Mouse (Mus musculus): ENCODE measurements around the gene Herc2. TPM values are rescaled to one million over a fixed set of nuclear protein-coding genes. Genes with fewer than 3 reads are reported as not detected.

Herc2 gene
- 3.5 and 6.1 TPM in 2 replicates for polyA plus RNA-seq (2012; ENCODE audit: low replicate concordance)

GRCm38 (mm10) chr7:56049831-56050321 is at the start of gene Herc2:
Herc2 (plus strand) TSS chr7:56050196.

GRCm38 (mm10) chr7:56019930-56020253 is 30.1 kb upstream of the Herc2 start, which contains the start of gene Nipa1:
Nipa1 (minus strand) TSS chr7:56019954.

GRCm38 (mm10) chr7:56239543-56239942 is 189.5 kb downstream of the Herc2 start, which contains the start of gene Oca2:
Oca2 (plus strand) TSS chr7:56239760.

Other genes starting within 250 kb of the Herc2 start
- 13.5 and 23.2 TPM in 2 replicates for gene Cyfip1, start 208.5 kb upstream of the Herc2 start, polyA plus RNA-seq (2012; ENCODE audit: low replicate concordance)
- 9.0 and 9.1 TPM in 2 replicates for gene Nipa2, start 87.7 kb upstream of the Herc2 start, polyA plus RNA-seq (2012; ENCODE audit: low replicate concordance)
- gene Nipa1, start 30.2 kb upstream of the Herc2 start, polyA plus RNA-seq (2012; ENCODE audit: low replicate concordance) = 4.1 and 6.7 TPM in 2 replicates
- not detected in 2 replicates for gene Oca2, start 189.6 kb downstream of the Herc2 start, polyA plus RNA-seq (2012; ENCODE audit: low replicate concordance)

All from leukemia stem cell, adult 10-12 weeks (primary cell).